Mouse (Mus musculus): ENCODE measurements at regions not wholly inside any gene's neighbourhood (a gene's known extent, or its start where the extent isn't known, plus 50 kb on each side); places are given as distances from the start of the nearest gene placed in this dataset.

- Histone ChIP-seq H3K9me3 (no peaks in the 10 kb centered on the region), H3K4me3 (replicated peaks) (no peak overlapping the region), H3K4me1 (peaks cover 31% of the 10 kb centered on the region), H3K36me3 (replicated peaks; ENCODE audit: low read length) (no peaks in the 10 kb centered on the region), H3K27me3 (replicated peaks) (peaks cover 2% of the 10 kb centered on the region)
- TF ChIP-seq FLI1 (IDR thresholded peaks at IDR 0.05; ENCODE audit: low read length) = no peak
- no peak for TF ChIP-seq GATA1 (IDR thresholded peaks at IDR 0.05; ENCODE audit: borderline replicate concordance, low read length)
Observed at GRCm38 (mm10) chrX:142535954-142536353, 145.3 kb upstream of the Tmem164 start.

- H3K4me1 ChIP-seq = peaks cover 31% of the 10 kb centered on the region
- TF ChIP-seq FLI1 (IDR thresholded peaks at IDR 0.05; ENCODE audit: low read length) = no peak
Observed at GRCm38 (mm10) chrX:142537259-142537963, 143.8 kb upstream of the Tmem164 start.

GRCm38 (mm10) chrX:142540264-142540663, 140.9 kb upstream of the Tmem164 start:
- no peak for TF ChIP-seq GATA1 (IDR thresholded peaks at IDR 0.05; ENCODE audit: borderline replicate concordance, low read length)
- no peak for TF ChIP-seq FLI1 (IDR thresholded peaks at IDR 0.05; ENCODE audit: low read length)
- H3K4me3 ChIP-seq (replicated peaks) = no peak overlapping the region
- peaks cover 26% of the 10 kb centered on the region for H3K4me1 ChIP-seq
- H3K36me3 ChIP-seq (replicated peaks; ENCODE audit: low read length) = no peaks in the 10 kb centered on the region
- no peaks in the 10 kb centered on the region for H3K9me3 ChIP-seq
- peaks cover 6% of the 10 kb centered on the region for H3K27me3 ChIP-seq (replicated peaks)

More at GRCm38 (mm10) chrX:142537259-142537963, 143.8 kb upstream of the Tmem164 start:
- H3K27me3 ChIP-seq (replicated peaks) = peaks cover 2% of the 10 kb centered on the region
- H3K9me3 ChIP-seq = no peaks in the 10 kb centered on the region
- H3K36me3 ChIP-seq (replicated peaks; ENCODE audit: low read length) = no peaks in the 10 kb centered on the region
- H3K4me3 ChIP-seq (replicated peaks) = no peak overlapping the region

- Histone ChIP-seq H3K4me1 (peaks cover 4% of the 10 kb centered on the region; the same call in 1 of the 2 replicates), H3K27me3 (replicated peaks) (peaks cover 8% of the 10 kb centered on the region), H3K36me3 (replicated peaks; ENCODE audit: low read length) (no peaks in the 10 kb centered on the region), H3K4me3 (replicated peaks) (no peak overlapping the region), H3K9me3 (no peaks in the 10 kb centered on the region)
- TF ChIP-seq FLI1 (IDR thresholded peaks at IDR 0.05; ENCODE audit: low read length) (no peak), GATA1 (IDR thresholded peaks at IDR 0.05; ENCODE audit: borderline replicate concordance, low read length) (no peak)
Observed at GRCm38 (mm10) chrX:142552196-142552595, 129.0 kb upstream of the Tmem164 start.

- no peak overlapping the region for H3K4me3 ChIP-seq (replicated peaks)
- peaks cover 4% of the 10 kb centered on the region; the same call in 1 of the 2 replicates for H3K4me1 ChIP-seq
- TF ChIP-seq GATA1 (IDR thresholded peaks at IDR 0.05; ENCODE audit: borderline replicate concordance, low read length) = no peak
- peaks cover 10% of the 10 kb centered on the region for H3K27me3 ChIP-seq (replicated peaks)
- no peaks in the 10 kb centered on the region for H3K36me3 ChIP-seq (replicated peaks; ENCODE audit: low read length)
- 0 out of 2 replicates have a peak, but pooled peaks cover 4% of the 10 kb centered on the region for H3K9me3 ChIP-seq
Observed at GRCm38 (mm10) chrX:142554161-142554560, 127.0 kb upstream of the Tmem164 start.

GRCm38 (mm10) chrX:142557496-142557895, 123.7 kb upstream of the Tmem164 start:
- 0 out of 2 replicates have a peak, but pooled peaks cover 4% of the 10 kb centered on the region for H3K9me3 ChIP-seq
- H3K4me3 ChIP-seq (replicated peaks) = no peak overlapping the region
- H3K36me3 ChIP-seq (replicated peaks; ENCODE audit: low read length) = no peaks in the 10 kb centered on the region
- TF ChIP-seq FLI1 (IDR thresholded peaks at IDR 0.05; ENCODE audit: low read length) = no peak
- no peak for TF ChIP-seq GATA1 (IDR thresholded peaks at IDR 0.05; ENCODE audit: borderline replicate concordance, low read length)
- peaks cover 2% of the 10 kb centered on the region for H3K27me3 ChIP-seq (replicated peaks)
- peaks cover 15% of the 10 kb centered on the region; the same call in 1 of the 2 replicates for H3K4me1 ChIP-seq

- H3K9me3 ChIP-seq = 0 out of 2 replicates have a peak, but pooled peaks cover 4% of the 10 kb centered on the region
- peaks cover 11% of the 10 kb centered on the region; the same call in 1 of the 2 replicates for H3K4me1 ChIP-seq
- H3K36me3 ChIP-seq (replicated peaks; ENCODE audit: low read length) = no peaks in the 10 kb centered on the region
- H3K4me3 ChIP-seq (replicated peaks) = no peak overlapping the region
- H3K27me3 ChIP-seq (replicated peaks) = peaks cover 8% of the 10 kb centered on the region
- TF ChIP-seq FLI1 (IDR thresholded peaks at IDR 0.05; ENCODE audit: low read length) = no peak
- no peak for TF ChIP-seq GATA1 (IDR thresholded peaks at IDR 0.05; ENCODE audit: borderline replicate concordance, low read length)
Observed at GRCm38 (mm10) chrX:142560209-142560912, 120.8 kb upstream of the Tmem164 start.

- Histone ChIP-seq H3K4me3 (replicated peaks) (no peak overlapping the region), H3K4me1 (peaks cover 11% of the 10 kb centered on the region; the same call in 1 of the 2 replicates)
- TF ChIP-seq GATA1 (IDR thresholded peaks at IDR 0.05; ENCODE audit: borderline replicate concordance, low read length) (no peak), FLI1 (IDR thresholded peaks at IDR 0.05; ENCODE audit: low read length) (no peak)
Observed at GRCm38 (mm10) chrX:142561788-142562187, 119.4 kb upstream of the Tmem164 start.

GRCm38 (mm10) chrX:142564186-142564585, 117.0 kb upstream of the Tmem164 start:
- Histone ChIP-seq H3K4me1 (peaks cover 11% of the 10 kb centered on the region; the same call in 1 of the 2 replicates), H3K4me3 (replicated peaks) (no peak overlapping the region), H3K36me3 (replicated peaks; ENCODE audit: low read length) (no peaks in the 10 kb centered on the region), H3K9me3 (no peaks in the 10 kb centered on the region), H3K27me3 (replicated peaks) (peaks cover 11% of the 10 kb centered on the region)
- TF ChIP-seq GATA1 (IDR thresholded peaks at IDR 0.05; ENCODE audit: borderline replicate concordance, low read length) = no peak
- no peak for TF ChIP-seq FLI1 (IDR thresholded peaks at IDR 0.05; ENCODE audit: low read length)

More at GRCm38 (mm10) chrX:142561788-142562187, 119.4 kb upstream of the Tmem164 start:
- Histone ChIP-seq H3K27me3 (replicated peaks) (peaks cover 8% of the 10 kb centered on the region), H3K36me3 (replicated peaks; ENCODE audit: low read length) (no peaks in the 10 kb centered on the region), H3K9me3 (0 out of 2 replicates have a peak, but pooled peaks cover 4% of the 10 kb centered on the region)

- Histone ChIP-seq H3K9me3 (no peaks in the 10 kb centered on the region), H3K4me3 (replicated peaks) (no peak overlapping the region), H3K27me3 (replicated peaks) (peaks cover 4% of the 10 kb centered on the region), H3K36me3 (replicated peaks; ENCODE audit: low read length) (no peaks in the 10 kb centered on the region), H3K4me1 (peaks cover 24% of the 10 kb centered on the region)
- TF ChIP-seq FLI1 (IDR thresholded peaks at IDR 0.05; ENCODE audit: low read length) (no peak), GATA1 (IDR thresholded peaks at IDR 0.05; ENCODE audit: borderline replicate concordance, low read length) (no peak)
Observed at GRCm38 (mm10) chrX:142571772-142572171, 109.4 kb upstream of the Tmem164 start.

All from megakaryocyte, embryonic 14.5 days (primary cell).